Mouse (Mus musculus) erythroblast, embryonic 14.5 days (primary cell): ENCODE measurements around the gene Pde10a.

ENCODE experiments used
- GATA1 ChIP-seq: IDR thresholded peaks from 2 replicates; pipeline ENCODE4 v1.6.1; 2012; ENCODE audit warnings: low read length, inconsistent platforms, mixed read lengths
- TAL1 ChIP-seq: IDR thresholded peaks from 3 replicates; pipeline ENCODE4 v1.6.1; 2012; ENCODE audit warnings: low read length, inconsistent platforms, mixed read lengths

- TF ChIP-seq GATA1 (no peak), TAL1 (no peak)
Observed at GRCm38 (mm10) chr17:8498655-8499054, 26.5 kb upstream of the Pde10a start.
